Mouse (Mus musculus): ENCODE results near the gene Slc35g1.

DNA sequence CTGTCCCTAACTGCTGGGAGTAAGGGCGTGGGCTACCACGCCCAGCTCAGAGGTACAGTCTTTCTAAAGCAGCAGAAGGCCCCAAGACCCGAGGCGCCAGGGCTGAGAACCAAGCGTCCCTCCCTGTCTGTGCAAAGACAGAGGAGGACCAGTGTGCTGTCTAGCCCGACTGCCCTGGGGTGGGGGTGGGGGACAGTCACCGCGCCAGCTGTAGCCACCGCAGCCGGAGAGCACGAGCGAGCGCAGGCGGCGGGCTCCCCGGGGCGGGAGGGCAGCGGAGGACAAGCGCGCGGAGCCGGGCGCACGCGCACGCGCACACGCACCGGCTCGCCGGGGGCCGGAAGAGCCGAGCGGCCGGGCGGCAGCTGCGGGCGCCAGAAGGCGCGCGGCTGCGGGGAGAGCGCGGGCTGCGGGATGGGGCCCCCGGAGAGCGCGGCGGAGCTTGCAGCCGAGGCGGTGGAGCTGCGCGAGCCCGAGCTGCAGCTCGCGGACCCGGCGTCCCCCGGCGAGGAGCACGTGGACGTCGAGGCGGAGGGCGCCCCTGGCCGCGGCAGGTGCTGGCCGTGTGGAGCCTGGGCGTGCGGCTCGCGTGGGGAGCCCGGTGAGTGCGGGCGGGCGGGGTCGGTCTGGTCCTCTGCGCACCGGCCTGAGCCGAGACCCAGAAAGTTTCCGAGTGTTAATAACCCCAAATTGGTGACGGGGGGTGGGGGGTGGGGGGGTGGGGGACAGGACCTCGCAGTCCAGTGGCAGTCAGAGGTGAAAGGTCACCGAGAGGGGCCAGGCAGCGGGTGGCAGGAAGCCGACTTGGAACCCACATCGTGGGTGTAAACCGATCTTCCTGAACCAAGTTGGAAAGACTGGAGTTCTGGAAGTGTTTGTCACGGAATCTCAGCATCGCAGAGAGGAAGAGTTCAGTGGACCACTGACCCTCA lies at the start of gene Slc35g1:
- TF ChIP-seq CTCF (IDR thresholded peaks at IDR 0.05; ENCODE audit: borderline replicate concordance, extremely low read depth, insufficient read depth, insufficient read length) (no peak), POLR2A (IDR thresholded peaks at IDR 0.05; ENCODE audit: borderline replicate concordance, extremely low read depth, insufficient read depth, insufficient read length, poor library complexity, severe bottlenecking) (peak; percentile 67)
